Mouse (Mus musculus) megakaryocyte progenitor cell, adult 5-6 weeks (primary cell): Measurements from ENCODE around the gene Add1. TPM values are rescaled to one million over a fixed set of nuclear protein-coding genes. Genes with fewer than 3 reads are reported as not detected.

ENCODE experiments used
- ATAC-seq: replicated peaks from 2 replicates; pipeline ENCODE4 v1.8.0; 2016; ENCODE audit warnings: mild to moderate bottlenecking, moderate TSS enrichment, inconsistent platforms; ENCODE audit not compliant: poor library complexity
- total RNA-seq, 2 experiments: library from RNA; stranded (forward) in 1 of 2; stranded (reverse) in 1 of 2; fragments of 157-497, 149-512 nt in 1 of 2; fragments of 200-1000 nt in 1 of 2; gene quantifications; 2 replicates each; pipeline versions ENCODE4 v1.2.3 to v1.2.4; 2015 to 2017

Add1 gene
- total RNA-seq, 2 experiments from 2014 or later, result 71.0 to 83.9 TPM

GRCm38 (mm10) chr5:34593202-34593727 is 19.8 kb downstream of the Add1 start:
- ATAC-seq, result no peak

GRCm38 (mm10) chr5:34604576-34604975 is 31.1 kb downstream of the Add1 start:
- no peak; the same call in 1 of the 2 replicates for ATAC-seq

- ATAC-seq, result peak; percentile 69
These were observed 33.8 kb downstream of the Add1 start for GRCm38 (mm10) chr5:34607100-34607880.

GRCm38 (mm10) chr5:34608226-34608625 is 34.8 kb downstream of the Add1 start:
- no peak for ATAC-seq

GRCm38 (mm10) chr5:34609966-34610365 is 36.5 kb downstream of the Add1 start:
- no peak for ATAC-seq

- peak; percentile 30; the same call in 1 of the 2 replicates for ATAC-seq
These were observed 59.5 kb downstream of the Add1 start for GRCm38 (mm10) chr5:34632996-34633395.

GRCm38 (mm10) chr5:34633641-34634040 is 60.2 kb downstream of the Add1 start:
- no peak for ATAC-seq

- ATAC-seq, result peak; percentile 17
These were observed 61.4 kb downstream of the Add1 start for GRCm38 (mm10) chr5:34634746-34635400.

- ATAC-seq, result no peak
These were observed 62.3 kb downstream of the Add1 start for GRCm38 (mm10) chr5:34635665-34636192.

GRCm38 (mm10) chr5:34636481-34637287 is 63.2 kb downstream of the Add1 start, which contains the start of gene Mfsd10:
Gene Mfsd10, minus strand, starts transcription at chr5:34637212.
- peak; percentile 77 for ATAC-seq

- 0 out of 2 replicates have a peak, but pooled peaks have one; percentile 4 for ATAC-seq
These were observed 64.2 kb downstream of the Add1 start for GRCm38 (mm10) chr5:34637591-34638156.

GRCm38 (mm10) chr5:34641991-34642390 is 68.5 kb downstream of the Add1 start:
- ATAC-seq, result no peak

- ATAC-seq, result peak; percentile 92
These were observed 69.5 kb downstream of the Add1 start for GRCm38 (mm10) chr5:34642932-34643331.

- peak; percentile 72 for ATAC-seq
These were observed 74.1 kb downstream of the Add1 start for GRCm38 (mm10) chr5:34647581-34647980.

GRCm38 (mm10) chr5:34652961-34653360 is 79.5 kb downstream of the Add1 start:
- ATAC-seq, result peak; percentile 74

- ATAC-seq, result no peak
These were observed 81.4 kb downstream of the Add1 start for GRCm38 (mm10) chr5:34654881-34655280.

- no peak for ATAC-seq
These were observed 84.1 kb downstream of the Add1 start for GRCm38 (mm10) chr5:34657556-34657955.

- peak; percentile 93 for ATAC-seq
These were observed 86.5 kb downstream of the Add1 start, which contains the start of the genes Nop14 and Grk4 for GRCm38 (mm10) chr5:34659686-34660590. Gene Nop14, minus strand, starts transcription at chr5:34660148. Gene Grk4, plus strand, starts transcription at chr5:34660379.

GRCm38 (mm10) chr5:34660591-34661130 is 87.2 kb downstream of the Add1 start:
- ATAC-seq, result peak; percentile 0; the same call in 1 of the 2 replicates
